Mouse (Mus musculus): Measurements from ENCODE around the gene Zdhhc7. TPM values are rescaled to one million over a fixed set of nuclear protein-coding genes. Genes with fewer than 3 reads are reported as not detected.

Gene Zdhhc7
- total RNA-seq, 2 experiments from 2014 or later, result 39.5 to 40.8 TPM

GRCm38 (mm10) chr8:120114315-120114841, 13.1 kb upstream of the Zdhhc7 start:
- DNase-seq, result no peak

GRCm38 (mm10) chr8:120113758-120114255, 12.5 kb upstream of the Zdhhc7 start, which contains the start of gene 6430548M08Rik:
TSS of gene 6430548M08Rik (plus strand) at chr8:120114152.
- DNase-seq, result peak; percentile 100

GRCm38 (mm10) chr8:120113306-120113705, 12.0 kb upstream of the Zdhhc7 start:
- DNase-seq, result peak; percentile 66

- no peak for DNase-seq
Observed at GRCm38 (mm10) chr8:120112535-120112934, 11.3 kb upstream of the Zdhhc7 start.

- DNase-seq, result no peak
Observed at GRCm38 (mm10) chr8:120111382-120111781, 10.1 kb upstream of the Zdhhc7 start.

GRCm38 (mm10) chr8:120110966-120111365, 9.7 kb upstream of the Zdhhc7 start:
- DNase-seq, result no peak

GRCm38 (mm10) chr8:120109149-120109548, 7.9 kb upstream of the Zdhhc7 start:
- no peak for DNase-seq

GRCm38 (mm10) chr8:120104721-120105272, 3.5 kb upstream of the Zdhhc7 start:
- DNase-seq, result peak; percentile 76

- DNase-seq, result no peak
Observed at GRCm38 (mm10) chr8:120103916-120104315, 2.6 kb upstream of the Zdhhc7 start.

GRCm38 (mm10) chr8:120100388-120101067, 754 bp downstream of the Zdhhc7 start:
- no peak for DNase-seq

GRCm38 (mm10) chr8:120096486-120096885, 4.8 kb downstream of the Zdhhc7 start:
- DNase-seq, result no peak

- no peak for DNase-seq
Observed at GRCm38 (mm10) chr8:120094801-120095200, 6.5 kb downstream of the Zdhhc7 start.

- DNase-seq, result no peak
Observed at GRCm38 (mm10) chr8:120093103-120093502, 8.2 kb downstream of the Zdhhc7 start.

- no peak for DNase-seq
Observed at GRCm38 (mm10) chr8:120091032-120091431, 10.2 kb downstream of the Zdhhc7 start.

GRCm38 (mm10) chr8:120089511-120089910, 11.8 kb downstream of the Zdhhc7 start:
- DNase-seq, result no peak

GRCm38 (mm10) chr8:120084783-120085182, 16.5 kb downstream of the Zdhhc7 start:
- no peak for DNase-seq

GRCm38 (mm10) chr8:120083261-120083660, 18.0 kb downstream of the Zdhhc7 start:
- DNase-seq, result no peak

GRCm38 (mm10) chr8:120079361-120079760, 21.9 kb downstream of the Zdhhc7 start:
- no peak for DNase-seq

- DNase-seq, result peak; percentile 86
Observed at GRCm38 (mm10) chr8:120078080-120078479, 23.2 kb downstream of the Zdhhc7 start.

- no peak for DNase-seq
Observed at GRCm38 (mm10) chr8:120075347-120075746, 25.9 kb downstream of the Zdhhc7 start.

GRCm38 (mm10) chr8:120074516-120074915, 26.8 kb downstream of the Zdhhc7 start:
- DNase-seq, result no peak

GRCm38 (mm10) chr8:120072827-120073226, 28.5 kb downstream of the Zdhhc7 start:
- peak; percentile 46 for DNase-seq

GRCm38 (mm10) chr8:120072259-120072658, 29.0 kb downstream of the Zdhhc7 start:
- peak; percentile 20 for DNase-seq

GRCm38 (mm10) chr8:120071684-120072083, 29.6 kb downstream of the Zdhhc7 start:
- DNase-seq, result peak; percentile 92

Measured in heart, postnatal 4 days (tissue).